Mouse (Mus musculus) left cerebral cortex, adult 8-10 months (tissue): ENCODE measurements around the gene 5031439G07Rik. TPM values are rescaled to one million over a fixed set of nuclear protein-coding genes. Genes with fewer than 3 reads are reported as not detected.
"Not testable (repeated sequence)": the region's sequence is repeated elsewhere in the genome, so short reads cannot be mapped to it uniquely, and the experiment has no call there.

Source experiments
- DNase-seq, 2 experiments: peaks; one replicate each; pipeline ENCODE4 v3.0.0; 2022; ENCODE audit warnings: low spot score in 2 of 2
- total RNA-seq, 4 experiments: library from RNA; stranded (reverse); gene quantifications; 2 replicates each; pipeline ENCODE4 v1.2.4; 2022

5031439G07Rik gene
- total RNA-seq = 100 to 1,000 TPM; 105 to 107 (median 107) TPM

DNA sequence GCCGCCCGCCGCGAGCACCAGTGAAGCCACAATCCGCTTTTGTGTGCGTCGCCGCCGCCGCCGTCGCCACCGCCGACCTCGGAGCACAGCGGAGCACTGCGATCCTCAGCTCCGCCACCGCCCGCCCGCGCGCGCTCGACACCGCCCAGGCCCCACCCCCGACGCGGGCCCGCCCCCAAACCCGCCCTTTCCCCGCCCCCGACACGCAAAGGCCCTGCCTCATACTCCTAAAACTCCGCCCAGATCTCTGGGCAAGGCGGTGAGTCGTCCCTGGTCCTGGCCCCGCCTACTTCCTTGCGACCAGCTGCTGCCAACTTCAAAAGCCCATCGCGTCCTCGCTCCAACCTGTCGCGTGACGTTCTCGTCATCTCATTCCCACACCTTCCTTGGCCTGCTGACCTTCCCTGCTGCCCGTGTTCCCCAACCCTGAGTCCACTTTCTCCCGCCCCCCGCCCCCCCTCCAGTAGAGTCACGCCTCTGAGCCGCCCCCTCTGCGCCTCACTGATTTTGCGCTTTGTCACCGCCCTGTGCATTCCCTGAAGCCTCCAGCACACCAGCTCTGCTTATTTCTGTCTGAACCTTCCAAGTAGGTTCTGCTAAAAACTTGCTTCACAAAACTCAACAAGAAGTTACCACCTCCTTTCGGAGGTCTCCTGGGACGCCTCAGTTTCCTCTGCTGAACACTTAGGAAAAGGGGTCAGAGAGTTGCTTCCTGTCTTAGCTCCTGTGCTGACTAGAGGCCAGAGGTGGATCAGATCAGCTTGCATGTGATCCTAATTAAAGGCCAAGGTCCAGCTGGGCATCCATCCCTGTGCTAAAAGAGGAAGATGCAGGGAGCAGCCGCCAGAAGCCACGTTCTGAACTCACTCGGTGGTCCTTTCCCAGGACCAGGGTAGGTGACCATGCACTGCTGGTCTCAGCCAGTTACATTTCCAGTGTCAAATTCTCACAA lies at the start of gene 5031439G07Rik:
Gene 5031439G07Rik (minus strand): TSS at position 678 of the 952 bp plus-strand sequence.
- DNase-seq = peak; percentile 68 to 90

GRCm38 (mm10) chr15:85037343-85037690 lies 49.0 kb upstream of the 5031439G07Rik start:
- no peak for DNase-seq

DNA sequence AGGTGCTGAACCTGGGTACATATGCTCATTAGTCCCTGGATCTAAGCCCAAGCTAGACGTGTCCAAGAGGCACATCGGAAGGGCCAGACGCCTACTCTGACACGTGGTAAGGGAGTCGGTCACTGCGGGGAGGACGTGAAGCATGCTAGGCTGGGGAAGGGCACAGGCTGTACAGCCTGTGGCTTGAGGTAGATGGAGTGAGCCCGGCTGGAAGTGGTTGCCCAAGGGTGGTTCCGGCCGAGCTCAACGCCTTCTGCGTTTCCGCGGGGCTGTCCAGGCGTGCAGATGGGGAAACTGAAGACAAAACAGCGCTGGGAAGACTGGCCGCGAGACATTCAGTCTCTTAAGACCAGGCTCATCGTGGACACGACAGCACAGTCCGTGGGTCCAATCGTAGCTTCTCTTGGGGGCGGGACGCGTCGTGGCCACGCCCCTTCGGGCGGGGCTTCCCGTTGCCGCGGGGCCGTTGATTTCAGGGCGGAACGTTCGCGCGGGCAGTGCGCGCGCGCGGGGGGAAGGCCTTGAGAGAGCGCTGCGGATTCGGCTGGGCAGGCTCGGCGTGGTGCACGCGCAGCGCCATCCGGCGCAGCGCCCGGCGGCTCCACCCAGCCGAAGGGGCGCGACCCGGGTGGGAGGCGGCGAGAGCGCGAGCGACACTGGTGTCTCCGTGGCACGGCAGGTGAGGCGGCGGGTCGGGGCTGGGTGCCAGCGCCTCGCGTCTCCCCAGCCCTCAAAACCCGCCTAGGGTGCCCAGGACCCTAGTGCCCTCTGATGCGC lies 48.4 kb upstream of the 5031439G07Rik start:
- DNase-seq = peak; percentile 95 to 96

GRCm38 (mm10) chr15:85033916-85034315 lies 45.6 kb upstream of the 5031439G07Rik start:
- not testable (repeated sequence) for DNase-seq

DNA sequence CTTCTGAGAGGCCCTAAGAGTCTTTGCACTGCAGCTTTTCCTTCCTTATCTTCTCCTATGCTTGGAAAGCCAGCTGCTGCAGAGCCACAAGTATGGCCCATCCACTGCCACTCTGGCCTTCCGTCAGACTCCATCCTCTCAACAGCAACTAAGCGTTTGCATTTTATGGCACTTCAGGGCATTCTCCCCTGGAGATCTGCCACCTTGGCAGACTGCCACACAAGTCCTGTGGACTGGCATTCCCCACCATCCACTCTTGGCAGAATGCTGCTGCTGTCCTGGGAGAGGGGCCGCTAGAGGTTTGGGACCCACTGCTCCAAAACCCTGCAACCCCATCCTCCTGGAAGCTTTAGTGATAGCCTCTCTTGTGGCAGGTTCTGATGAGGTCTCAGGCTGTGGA lies 43.5 kb upstream of the 5031439G07Rik start:
- DNase-seq = no peak

- DNase-seq = not testable (repeated sequence)
Observed at GRCm38 (mm10) chr15:85030643-85031042, 42.3 kb upstream of the 5031439G07Rik start.

- DNase-seq = not testable (repeated sequence)
Observed at GRCm38 (mm10) chr15:85028648-85029047, 40.3 kb upstream of the 5031439G07Rik start, which contains the start of gene Fam118a. TSS of gene Fam118a (plus strand) at chr15:85028948.

DNA sequence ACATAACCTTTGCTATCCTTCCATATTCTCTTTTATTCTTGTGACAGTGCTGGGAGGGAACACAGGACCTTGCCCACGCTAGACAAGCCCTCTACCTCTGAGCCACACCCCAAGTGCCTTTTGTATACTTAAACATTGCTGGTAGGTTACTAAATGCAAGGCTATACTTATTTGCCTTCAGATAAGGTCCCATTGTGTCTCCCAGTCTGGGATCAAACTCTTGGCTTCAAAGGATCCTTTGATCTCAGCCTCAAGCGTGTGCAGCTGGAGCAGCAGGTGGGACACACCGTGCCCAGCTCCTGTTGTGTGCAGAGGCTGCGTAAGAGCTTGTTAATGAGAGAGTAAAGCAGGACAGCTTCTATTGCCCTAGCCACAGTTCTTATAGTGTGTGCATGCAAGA lies 39.4 kb upstream of the 5031439G07Rik start:
- DNase-seq = no peak

GRCm38 (mm10) chr15:85026197-85026596 lies 37.8 kb upstream of the 5031439G07Rik start:
- DNase-seq = no peak

- DNase-seq = no peak
Observed at GRCm38 (mm10) chr15:85022211-85022610, 33.9 kb upstream of the 5031439G07Rik start.

DNA sequence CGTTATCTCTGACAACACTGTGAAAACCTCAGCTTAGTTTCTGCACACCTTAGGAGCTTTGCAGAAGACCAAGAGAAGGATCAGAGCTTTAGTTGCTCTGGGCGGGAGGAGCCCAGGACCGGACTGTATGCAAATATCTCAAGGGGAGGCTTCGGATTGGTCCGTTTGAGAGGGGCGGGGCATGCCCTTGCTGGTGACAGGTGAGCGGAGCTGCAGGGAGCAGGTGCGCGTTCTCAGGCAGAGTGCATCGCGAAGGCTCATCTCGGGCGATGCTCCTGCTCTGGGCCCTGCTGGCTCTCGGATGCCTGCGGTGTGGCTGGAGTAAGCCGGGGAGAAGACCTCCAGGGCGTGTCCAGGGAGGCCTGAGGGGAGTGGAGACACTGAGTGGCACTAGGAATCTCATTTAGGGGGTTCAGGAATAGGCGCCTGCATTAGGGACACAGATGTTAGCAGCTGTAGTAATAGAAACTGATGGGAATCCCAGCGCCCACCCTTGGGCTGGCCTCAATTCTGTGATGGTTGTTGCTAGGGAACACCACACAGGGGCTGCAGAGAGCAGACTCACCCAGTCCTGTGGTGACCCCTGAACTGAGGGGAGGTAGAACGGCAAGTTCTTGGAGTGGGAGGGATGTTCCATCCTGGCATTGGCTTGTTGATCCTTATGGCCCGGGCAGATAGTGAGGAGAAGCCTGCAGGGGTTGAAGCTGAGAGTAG lies 28.8 kb upstream of the 5031439G07Rik start, which contains the start of gene Upk3a:
Gene Upk3a (plus strand): TSS at position 191 of the 714 bp plus-strand sequence.
- DNase-seq = no peak

- DNase-seq = peak in 1 of 2 experiments; percentile 80
Observed at GRCm38 (mm10) chr15:85015771-85016170, 27.4 kb upstream of the 5031439G07Rik start.

GRCm38 (mm10) chr15:85012662-85013054 lies 24.3 kb upstream of the 5031439G07Rik start:
- DNase-seq = no peak

DNA sequence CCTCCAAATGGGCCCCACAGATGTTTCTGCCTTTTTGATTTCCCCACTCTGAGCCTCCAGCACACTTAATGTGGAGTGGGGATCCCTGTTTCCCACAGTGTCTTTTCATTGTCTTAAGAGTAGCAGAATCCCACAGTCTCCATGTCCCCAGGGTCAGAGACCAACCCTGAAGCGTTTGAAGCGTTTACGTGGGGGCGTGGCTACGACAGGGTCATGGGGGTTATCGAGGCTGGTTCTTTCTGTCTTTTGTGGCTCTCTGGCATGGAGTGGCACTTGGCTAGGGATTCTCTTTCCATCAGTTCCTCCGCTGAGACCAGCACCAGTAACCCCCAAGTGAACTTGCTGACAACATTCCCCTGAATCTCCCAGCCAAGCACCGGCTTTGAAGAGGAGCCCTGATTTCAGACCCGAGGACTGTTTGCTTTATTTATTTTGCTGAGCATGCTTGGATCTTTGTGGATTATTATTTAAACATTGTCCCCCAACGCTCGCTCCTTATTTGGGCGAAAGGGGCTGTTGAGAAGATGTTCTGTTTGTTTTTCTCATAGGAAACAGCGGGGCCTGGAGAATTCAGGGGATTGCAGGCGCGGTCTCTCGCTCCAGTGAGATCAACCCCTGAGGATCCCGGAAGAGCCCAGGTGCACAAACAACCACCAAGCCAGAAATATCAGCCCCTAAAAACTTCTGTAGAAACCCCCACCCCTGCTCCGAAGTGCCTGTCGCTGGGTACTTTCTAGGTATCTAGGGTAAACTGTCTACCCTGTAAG lies 23.7 kb upstream of the 5031439G07Rik start:
- no peak for DNase-seq

- no peak for DNase-seq
Observed at GRCm38 (mm10) chr15:85009666-85010065, 21.3 kb upstream of the 5031439G07Rik start.

GRCm38 (mm10) chr15:85000984-85001982 lies 12.9 kb upstream of the 5031439G07Rik start:
- peak; percentile 64 to 79 for DNase-seq

DNA sequence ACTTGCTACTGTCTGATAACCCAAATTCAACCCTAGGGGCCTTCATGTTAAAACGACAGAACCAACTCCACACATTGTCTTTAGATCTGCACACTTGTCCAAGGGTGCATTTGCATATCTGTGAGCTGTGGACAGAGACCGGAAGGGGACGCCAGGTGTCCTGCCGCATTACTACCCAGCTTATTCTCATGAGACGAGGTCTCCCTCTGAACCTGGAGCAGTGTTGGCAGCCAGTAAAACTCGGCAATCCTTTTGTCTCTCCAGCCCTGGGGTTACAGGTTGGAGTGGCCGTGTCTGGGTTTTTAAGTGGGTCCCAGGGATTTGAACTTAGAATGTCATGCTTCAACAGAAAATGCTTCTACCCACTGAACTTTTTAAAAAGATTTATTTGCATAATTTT lies 11.6 kb upstream of the 5031439G07Rik start:
- no peak for DNase-seq

GRCm38 (mm10) chr15:84997768-84998454 lies 9.6 kb upstream of the 5031439G07Rik start:
- peak in 1 of 2 experiments; percentile 88 for DNase-seq

DNA sequence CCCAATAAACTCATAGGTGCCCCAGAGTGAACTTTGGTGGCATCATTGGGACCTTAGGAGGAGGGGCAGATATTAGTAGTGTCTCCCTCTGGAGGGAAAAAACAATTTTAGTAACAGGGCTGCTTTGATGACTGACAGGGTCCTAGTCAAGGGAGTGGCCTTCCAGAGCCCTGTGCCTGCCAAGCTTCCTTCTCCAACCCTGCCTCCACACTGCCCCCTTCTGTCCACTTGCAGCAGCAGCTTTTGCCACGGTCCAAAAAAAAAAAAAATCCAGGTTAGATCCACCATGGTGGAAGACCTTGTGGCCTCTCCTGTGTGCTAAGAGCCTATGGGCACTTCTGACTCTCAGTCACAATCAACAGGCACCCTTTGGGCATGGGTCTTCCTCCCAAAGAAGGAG lies 7.6 kb upstream of the 5031439G07Rik start:
- no peak for DNase-seq
